ENCODE assay signal across 24 mouse cellular contexts in the genomic region with DNA sequence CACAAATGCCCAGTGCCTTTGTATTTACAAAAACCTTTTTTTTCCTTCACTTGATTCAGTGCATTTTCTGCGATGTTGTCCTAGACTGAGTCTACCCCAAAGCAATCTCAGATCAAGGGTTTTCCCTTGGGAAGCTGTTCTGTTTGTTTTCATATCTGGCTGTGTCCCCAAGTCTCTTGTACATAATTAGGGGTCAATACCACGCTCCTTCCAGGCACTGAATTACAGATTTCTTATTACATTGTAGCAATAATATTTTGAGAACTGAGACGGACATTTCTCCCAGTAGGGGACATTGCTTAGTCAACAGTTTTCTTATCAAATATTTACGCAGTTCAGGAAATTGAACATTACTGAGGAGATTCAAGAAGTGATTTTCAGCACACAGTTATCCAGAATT.
DNase-seq lines count a peak whose midpoint lies in the region; ATAC-seq and TF ChIP-seq lines count a peak whose summit lies in the region.
"Had no signal": no experiment of that assay in that cellular context is flagged by ENCODE, and none has a peak within 500 bp of the region (broad histone marks: within the 10 kb centered on the region; RNA-seq: fewer than 3 reads in every experiment).

No protein-coding gene starts in this region.

- no peak overlapping the region for H3K4me3 ChIP-seq in hindbrain, embryonic 13.5 days
- H3K4me3 ChIP-seq in hindbrain, postnatal 0 days (ENCODE audit: low read length) = no peak overlapping the region
- no peak overlapping the region for H3K4me3 ChIP-seq in liver, adult 2 months (ENCODE audit: insufficient read depth, low read depth, low read length)
- no peak overlapping the region for H3K4me3 ChIP-seq in liver, embryonic 12.5 days
- H3K4me3 ChIP-seq in hindbrain, embryonic 15.5 days = no peak overlapping the region
- H3K4me3 ChIP-seq: embryonic facial prominence, embryonic 10.5 days; gastrocnemius, adult 2 months; heart, embryonic 10.5 days; intestine, embryonic 15.5 days; liver, embryonic 15.5 days had no signal

- peaks cover 43% of the 10 kb centered on the region for H3K4me1 ChIP-seq in hindbrain, embryonic 13.5 days (replicated peaks)
- H3K4me1 ChIP-seq in hindbrain, postnatal 0 days (ENCODE audit: insufficient read depth, low read length) = no peaks in the 10 kb centered on the region
- H3K4me1 ChIP-seq in liver, adult 2 months (ENCODE audit: control insufficient read depth, insufficient read depth, low read length) = no peaks in the 10 kb centered on the region
- no peaks in the 10 kb centered on the region for H3K4me1 ChIP-seq in liver, embryonic 12.5 days
- H3K4me1 ChIP-seq in hindbrain, embryonic 15.5 days (replicated peaks) = peaks cover 11% of the 10 kb centered on the region; the same call in 1 of the 2 replicates
- H3K4me1 ChIP-seq: embryonic facial prominence, embryonic 10.5 days; heart, embryonic 10.5 days; intestine, embryonic 15.5 days; liver, embryonic 15.5 days had no signal

- TF ChIP-seq POLR2A in liver, adult 2 months (IDR thresholded peaks at IDR 0.05; ENCODE audit: extremely low read depth, insufficient read depth, low read length) = no peak
- no peak for TF ChIP-seq POLR2A in brain, embryonic 14.5 days (IDR thresholded peaks at IDR 0.05; ENCODE audit: borderline replicate concordance, extremely low read depth, insufficient read depth, insufficient read length, poor library complexity, severe bottlenecking)

- H3K9ac ChIP-seq in hindbrain, embryonic 13.5 days = no peak overlapping the region
- no peak overlapping the region for H3K9ac ChIP-seq in hindbrain, postnatal 0 days (replicated peaks; ENCODE audit: low read length)
- no peak overlapping the region for H3K9ac ChIP-seq in liver, adult 2 months (ENCODE audit: low read depth, low read length)
- H3K9ac ChIP-seq in liver, embryonic 12.5 days = no peak overlapping the region
- H3K9ac ChIP-seq in hindbrain, embryonic 15.5 days = no peak overlapping the region
- H3K9ac ChIP-seq: intestine, embryonic 15.5 days; liver, embryonic 15.5 days had no signal

- H3K4me2 ChIP-seq in hindbrain, embryonic 13.5 days = no peak overlapping the region
- no peak overlapping the region for H3K4me2 ChIP-seq in hindbrain, postnatal 0 days (ENCODE audit: low read depth, low read length)
- no peak overlapping the region for H3K4me2 ChIP-seq in liver, embryonic 12.5 days
- H3K4me2 ChIP-seq in hindbrain, embryonic 15.5 days = no peak overlapping the region
- H3K4me2 ChIP-seq: intestine, embryonic 15.5 days; liver, embryonic 15.5 days had no signal

- peak overlapping the region; percentile 58 for H3K27ac ChIP-seq in hindbrain, embryonic 13.5 days
- H3K27ac ChIP-seq in hindbrain, postnatal 0 days = no peak overlapping the region
- H3K27ac ChIP-seq in liver, adult 2 months (replicated peaks; ENCODE audit: insufficient read depth, low read depth, low read length) = no peak overlapping the region
- H3K27ac ChIP-seq in liver, embryonic 12.5 days = no peak overlapping the region
- H3K27ac ChIP-seq in hindbrain, embryonic 15.5 days (replicated peaks) = peak overlapping the region; percentile 45; the same call in 1 of the 2 replicates
- H3K27ac ChIP-seq: embryonic facial prominence, embryonic 10.5 days; gastrocnemius, adult 2 months; heart, embryonic 10.5 days; intestine, embryonic 15.5 days; liver, embryonic 15.5 days; stomach, postnatal 0 days had no signal

- no peak for TF ChIP-seq CTCF in hindbrain, postnatal 0 days (IDR thresholded peaks at IDR 0.05; ENCODE audit: low read depth)
- no peak for TF ChIP-seq CTCF in liver, adult 2 months (IDR thresholded peaks at IDR 0.05; ENCODE audit: low read depth, low read length)
- no peak for TF ChIP-seq CTCF in brain, embryonic 14.5 days (IDR thresholded peaks at IDR 0.05; ENCODE audit: borderline replicate concordance, extremely low read depth, insufficient read depth, insufficient read length)

- no peaks in the 10 kb centered on the region for H3K79me2 ChIP-seq in liver, adult 2 months (ENCODE audit: control insufficient read depth, insufficient read depth, low read length)

- no peaks in the 10 kb centered on the region for H3K36me3 ChIP-seq in hindbrain, embryonic 13.5 days
- H3K36me3 ChIP-seq in hindbrain, postnatal 0 days (ENCODE audit: insufficient read depth, low read length) = no peaks in the 10 kb centered on the region
- no peaks in the 10 kb centered on the region for H3K36me3 ChIP-seq in liver, adult 2 months (ENCODE audit: control insufficient read depth, insufficient read depth, low read length)
- no peaks in the 10 kb centered on the region for H3K36me3 ChIP-seq in liver, embryonic 12.5 days
- H3K36me3 ChIP-seq in hindbrain, embryonic 15.5 days = no peaks in the 10 kb centered on the region
- H3K36me3 ChIP-seq: embryonic facial prominence, embryonic 10.5 days; G1E; heart, embryonic 10.5 days; intestine, embryonic 15.5 days; liver, embryonic 15.5 days had no signal

- no peak for DNase-seq in hindbrain, postnatal 0 days (ENCODE audit: low spot score)
- DNase-seq in liver, adult 2 months (ENCODE audit: extremely low read depth, low read depth, low spot score) = peak; percentile 31
- peak; percentile 46 for DNase-seq in brain, embryonic 14.5 days (ENCODE audit: low read depth)
- no peak for DNase-seq in gastrocnemius, adult 18-20 months (ENCODE audit: low spot score)
- DNase-seq: adrenal gland, adult 2 months; B cell, adult 2 months; cerebellum, adult 11-12 months; cerebellum, postnatal 10 days; gastrocnemius, adult 2 months; heart, postnatal 4 days; layer of hippocampus, adult 9-11 months; right cerebral cortex, postnatal 14 days; thymus, adult 2 months; thymus, postnatal 4 days had no signal

- ATAC-seq in hindbrain, embryonic 13.5 days (ENCODE audit: low FRiP score) = no peak
- ATAC-seq in hindbrain, postnatal 0 days = no peak
- ATAC-seq in liver, embryonic 12.5 days = no peak
- no peak for ATAC-seq in hindbrain, embryonic 15.5 days (ENCODE audit: low FRiP score, low read depth)
- ATAC-seq: intestine, embryonic 15.5 days had no signal

- no peaks in the 10 kb centered on the region for H3K9me3 ChIP-seq in hindbrain, embryonic 13.5 days
- no peaks in the 10 kb centered on the region for H3K9me3 ChIP-seq in hindbrain, postnatal 0 days (ENCODE audit: low read length)
- no peaks in the 10 kb centered on the region for H3K9me3 ChIP-seq in liver, embryonic 12.5 days (replicated peaks)
- H3K9me3 ChIP-seq in hindbrain, embryonic 15.5 days = no peaks in the 10 kb centered on the region
- H3K9me3 ChIP-seq: embryonic facial prominence, embryonic 10.5 days; G1E; heart, embryonic 10.5 days; intestine, embryonic 15.5 days; liver, embryonic 15.5 days had no signal

- 31% methylated on average over 4 of the region's 4 CpGs for WGBS in hindbrain, embryonic 13.5 days
- WGBS in hindbrain, postnatal 0 days = 36% methylated on average over 4 of the region's 4 CpGs
- 63% methylated on average over 4 of the region's 4 CpGs for WGBS in liver, adult 2 months
- WGBS in liver, embryonic 12.5 days (ENCODE audit: insufficient replicate concordance) = 63% methylated on average over 4 of the region's 4 CpGs
- WGBS in hindbrain, embryonic 15.5 days = 30% methylated on average over 4 of the region's 4 CpGs

- H3K27me3 ChIP-seq in hindbrain, embryonic 13.5 days = no peaks in the 10 kb centered on the region
- H3K27me3 ChIP-seq in hindbrain, postnatal 0 days (ENCODE audit: insufficient read depth, low read length) = no peaks in the 10 kb centered on the region
- H3K27me3 ChIP-seq in liver, adult 2 months (ENCODE audit: control insufficient read depth, insufficient read depth, low read length) = no peaks in the 10 kb centered on the region
- H3K27me3 ChIP-seq in liver, embryonic 12.5 days (replicated peaks) = no peaks in the 10 kb centered on the region
- no peaks in the 10 kb centered on the region for H3K27me3 ChIP-seq in hindbrain, embryonic 15.5 days
- H3K27me3 ChIP-seq: CH12.LX; intestine, embryonic 15.5 days; liver, embryonic 15.5 days had no signal

Comparison
In these comparisons a context has a peak if more than half of its experiments do, and no peak if none do; other contexts are left out.
1. H3K27ac ChIP-seq: peak in hindbrain, embryonic 13.5 days (single experiment) and hindbrain, embryonic 15.5 days (single experiment); none in hindbrain, postnatal 0 days (single experiment), liver, adult 2 months (single experiment) and liver, embryonic 12.5 days (single experiment).
2. DNase-seq: peak in liver, adult 2 months (single experiment) and brain, embryonic 14.5 days (single experiment); none in hindbrain, postnatal 0 days (single experiment) and gastrocnemius, adult 18-20 months (single experiment).